Mouse (Mus musculus) lung, postnatal 0 days (tissue): ENCODE data around the gene Stfa1.

ENCODE experiments used
- CTCF ChIP-seq: IDR thresholded peaks from 2 replicates; pipeline ENCODE4 v1.5.1; 2016; ENCODE audit warnings: antibody characterized with exemption, mild to moderate bottlenecking
- EP300 ChIP-seq: IDR thresholded peaks from 2 replicates; pipeline ENCODE4 v1.6.1; 2016; ENCODE audit warnings: antibody characterized with exemption, mild to moderate bottlenecking, control low read depth

DNA sequence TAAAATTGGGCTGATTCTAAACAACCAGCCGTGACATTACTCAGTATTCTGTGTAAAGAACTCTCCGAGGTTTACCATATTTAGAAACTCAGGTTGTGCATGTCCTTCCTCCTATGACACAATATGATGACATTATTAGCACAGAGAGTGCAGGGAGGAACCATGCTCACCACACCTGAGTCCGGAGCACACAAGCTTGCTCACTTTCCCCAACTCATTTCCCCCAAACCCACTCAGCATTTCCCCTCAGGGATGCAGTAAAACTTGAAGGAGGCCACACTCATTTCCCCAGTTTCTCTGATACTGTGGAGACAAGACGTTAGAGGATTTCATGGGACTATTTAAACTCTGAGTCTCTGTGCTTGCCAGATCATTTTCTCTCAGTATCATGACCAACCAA, 12.4 kb downstream of the Stfa1 start:
- no peak for TF ChIP-seq CTCF
- no peak for TF ChIP-seq EP300
